Mouse (Mus musculus) liver, embryonic 15.5 days (tissue): Measurements from ENCODE around the gene H2-T24. TPM values are rescaled to one million over a fixed set of nuclear protein-coding genes. Genes with fewer than 3 reads are reported as not detected.
"Not testable (repeated sequence)": the region's sequence is repeated elsewhere in the genome, so short reads cannot be mapped to it uniquely, and the experiment has no call there.

Experiments used
- ATAC-seq: fragments of 200-750 bp; cut with Nextera tagmentation; 2 replicates; pipeline ENCODE4 v1.8.0; 2017; ENCODE audit warnings: moderate number of reproducible peaks, mild to moderate bottlenecking, moderate library complexity; ENCODE audit not compliant: insufficient read depth
- H3K27ac ChIP-seq: fragments of 300-500 bp; sonication (generic); replicated peaks from 2 replicates; pipeline ENCODE4 v1.5.1; 2015; ENCODE audit warnings: mild to moderate bottlenecking, inconsistent platforms
- H3K27me3 ChIP-seq: fragments of 300-500 bp; sonication (generic); 2 replicates; pipeline ENCODE4 v1.6.1; 2015; ENCODE audit warnings: mild to moderate bottlenecking, inconsistent platforms
- H3K36me3 ChIP-seq: fragments of 300-500 bp; sonication (generic); replicated peaks from 2 replicates; pipeline ENCODE4 v1.6.1; 2015; ENCODE audit warnings: moderate library complexity, mild to moderate bottlenecking, inconsistent platforms
- H3K4me1 ChIP-seq: fragments of 300-500 bp; sonication (generic); replicated peaks from 2 replicates; pipeline ENCODE4 v1.6.1; 2015; ENCODE audit warnings: inconsistent platforms
- H3K4me2 ChIP-seq: fragments of 300-500 bp; sonication (generic); 2 replicates; pipeline ENCODE4 v1.6.1; 2015; ENCODE audit warnings: moderate library complexity, mild to moderate bottlenecking, inconsistent platforms
- H3K4me3 ChIP-seq: fragments of 300-500 bp; sonication (generic); replicated peaks from 2 replicates; pipeline ENCODE4 v1.5.1; 2015; ENCODE audit warnings: mild to moderate bottlenecking, inconsistent platforms
- H3K9ac ChIP-seq: fragments of 300-500 bp; sonication (generic); 2 replicates; pipeline ENCODE4 v1.6.1; 2015; ENCODE audit warnings: moderate library complexity, mild to moderate bottlenecking, inconsistent platforms
- H3K9me3 ChIP-seq: fragments of 300-500 bp; sonication (generic); replicated peaks from 2 replicates; pipeline ENCODE4 v1.6.1; 2016; ENCODE audit warnings: inconsistent platforms
- WGBS: fragments of 180-500 bp; shearing (Covaris S2); methylation state at CpG from one replicate; pipeline ENCODE4 v1.1.7; 2015; ENCODE audit warnings: mixed read lengths; ENCODE audit not compliant: insufficient replicate concordance; 5-methylcytosine and 5-hydroxymethylcytosine counted together
- polyA plus RNA-seq: library from polyadenylated mRNA; unstranded; fragments of >200 nt; fragmentation: Nextera tagmentation; extraction: Ambion mirVana; gene quantifications from 2 replicates; pipeline ENCODE4 v1.2.1, GENCODE M21; 2015

H2-T24 gene
- 8.2 and 9.2 TPM in 2 replicates for polyA plus RNA-seq

GRCm38 (mm10) chr17:36020191-36021073, at the start of gene H2-T24:
Gene H2-T24, minus strand, starts transcription at chr17:36020560.
- WGBS, result 8% methylated on average over 15 of the region's 15 CpGs
- H3K36me3 ChIP-seq, result peaks cover 23% of the 10 kb centered on the region
- peaks cover 88% of the 10 kb centered on the region for H3K4me1 ChIP-seq
- ATAC-seq, result peak; percentile 87
- peak within 1 kb of the TSS; percentile 94 for H3K27ac ChIP-seq
- peak within 1 kb of the TSS; percentile 61 for H3K9ac ChIP-seq
- no peaks in the 10 kb centered on the region for H3K27me3 ChIP-seq
- H3K4me2 ChIP-seq, result peak within 1 kb of the TSS; percentile 74
- H3K4me3 ChIP-seq, result peak within 1 kb of the TSS; percentile 62
- no peaks in the 10 kb centered on the region for H3K9me3 ChIP-seq

GRCm38 (mm10) chr17:36060829-36061228, 40.5 kb upstream of the H2-T24 start:
- ATAC-seq, result no peak; the same call in 1 of the 2 replicates
- no peaks in the 10 kb centered on the region for H3K36me3 ChIP-seq
- H3K27me3 ChIP-seq, result no peaks in the 10 kb centered on the region
- no peak overlapping the region for H3K9ac ChIP-seq
- no peak overlapping the region for H3K4me2 ChIP-seq
- H3K4me3 ChIP-seq, result no peak overlapping the region
- WGBS, result 18% methylated on average over 2 of the region's 2 CpGs
- H3K9me3 ChIP-seq, result no peaks in the 10 kb centered on the region
- H3K4me1 ChIP-seq, result no peaks in the 10 kb centered on the region
- H3K27ac ChIP-seq, result no peak overlapping the region

- H3K4me2 ChIP-seq, H3K4me3 ChIP-seq, H3K27me3 ChIP-seq, H3K4me1 ChIP-seq, H3K9me3 ChIP-seq, H3K9ac ChIP-seq, H3K27ac ChIP-seq, H3K36me3 ChIP-seq, ATAC-seq: not testable (repeated sequence)
- 37% methylated on average over 1 of the region's 1 CpGs for WGBS
These were observed 38.0 kb upstream of the H2-T24 start, which contains the start of gene Gm11127 for GRCm38 (mm10) chr17:36058362-36058761. Gene Gm11127, minus strand, starts transcription at chr17:36058371.

- WGBS, result 81% methylated on average over 25 of the region's 25 CpGs
- H3K4me1 ChIP-seq, H3K4me2 ChIP-seq, H3K36me3 ChIP-seq, H3K9ac ChIP-seq, H3K27me3 ChIP-seq, H3K27ac ChIP-seq, H3K9me3 ChIP-seq, H3K4me3 ChIP-seq, ATAC-seq: not testable (repeated sequence)
These were observed 37.6 kb upstream of the H2-T24 start for GRCm38 (mm10) chr17:36057927-36058326.

GRCm38 (mm10) chr17:36043286-36043685, 22.9 kb upstream of the H2-T24 start:
- H3K9me3 ChIP-seq, result no peaks in the 10 kb centered on the region
- 68% methylated on average over 3 of the region's 3 CpGs for WGBS
- peak overlapping the region; percentile 62 for H3K4me3 ChIP-seq
- H3K36me3 ChIP-seq, result no peaks in the 10 kb centered on the region
- H3K9ac ChIP-seq, result peak overlapping the region; percentile 53
- H3K27me3 ChIP-seq, result no peaks in the 10 kb centered on the region
- peaks cover 10% of the 10 kb centered on the region for H3K4me1 ChIP-seq
- H3K4me2 ChIP-seq, result peak overlapping the region; percentile 85
- no peak overlapping the region for H3K27ac ChIP-seq
- ATAC-seq, result no peak

- Histone ChIP-seq H3K4me3 (peak within 1 kb of the TSS; percentile 62), H3K9ac (peak within 1 kb of the TSS; percentile 53), H3K27ac (peak within 1 kb of the TSS; percentile 68; the same call in 1 of the 2 replicates), H3K4me2 (peak within 1 kb of the TSS; percentile 85)
- WGBS, result under 1% methylated on average over 12 of the region's 12 CpGs
- H3K36me3 ChIP-seq, H3K27me3 ChIP-seq, H3K4me1 ChIP-seq, H3K9me3 ChIP-seq: not testable (repeated sequence)
- peak; percentile 89 for ATAC-seq
These were observed 22.3 kb upstream of the H2-T24 start, which contains the start of the genes H2-T22 and Gm6034 for GRCm38 (mm10) chr17:36042610-36043169. Gene H2-T22, minus strand, starts transcription at chr17:36042747. Gene Gm6034, plus strand, starts transcription at chr17:36042961.

GRCm38 (mm10) chr17:36042055-36042454, 21.7 kb upstream of the H2-T24 start:
- H3K36me3 ChIP-seq, H3K9me3 ChIP-seq, H3K4me1 ChIP-seq, H3K27ac ChIP-seq, H3K27me3 ChIP-seq: not testable (repeated sequence)
- Histone ChIP-seq H3K9ac (peak overlapping the region; percentile 53), H3K4me3 (peak overlapping the region; percentile 62), H3K4me2 (peak overlapping the region; percentile 85)
- WGBS, result 2% methylated on average over 19 of the region's 19 CpGs
- peak; percentile 36 for ATAC-seq

- H3K4me1 ChIP-seq, H3K27me3 ChIP-seq, H3K4me3 ChIP-seq, H3K27ac ChIP-seq, H3K4me2 ChIP-seq, H3K9ac ChIP-seq, H3K9me3 ChIP-seq, H3K36me3 ChIP-seq, ATAC-seq: not testable (repeated sequence)
- WGBS, result 54% methylated on average over 2 of the region's 2 CpGs
These were observed 20.2 kb upstream of the H2-T24 start for GRCm38 (mm10) chr17:36040604-36041003.

- H3K4me2 ChIP-seq, H3K27me3 ChIP-seq, ATAC-seq, H3K9me3 ChIP-seq, H3K9ac ChIP-seq, H3K27ac ChIP-seq, H3K4me3 ChIP-seq, H3K36me3 ChIP-seq: not testable (repeated sequence)
- H3K4me1 ChIP-seq, result peaks cover 14% of the 10 kb centered on the region
- WGBS, result 72% methylated on average over 13 of the region's 13 CpGs
These were observed 15.8 kb upstream of the H2-T24 start for GRCm38 (mm10) chr17:36036126-36036525.

- H3K36me3 ChIP-seq, H3K4me2 ChIP-seq, H3K9ac ChIP-seq, H3K9me3 ChIP-seq, H3K4me3 ChIP-seq, H3K27me3 ChIP-seq: not testable (repeated sequence)
- 28% methylated on average over 3 of the region's 3 CpGs for WGBS
- Histone ChIP-seq H3K27ac (0 out of 2 replicates have a peak overlapping the region, but pooled peaks have one; percentile 19), H3K4me1 (peaks cover 23% of the 10 kb centered on the region)
- ATAC-seq, result peak; percentile 66
These were observed 14.8 kb upstream of the H2-T24 start for GRCm38 (mm10) chr17:36035010-36035638.

GRCm38 (mm10) chr17:36034524-36034923, 14.2 kb upstream of the H2-T24 start:
- H3K27me3 ChIP-seq, H3K36me3 ChIP-seq, H3K4me3 ChIP-seq, H3K9me3 ChIP-seq, H3K4me2 ChIP-seq, H3K9ac ChIP-seq: not testable (repeated sequence)
- Histone ChIP-seq H3K27ac (peak overlapping the region; percentile 19; the same call in 1 of the 2 replicates), H3K4me1 (peaks cover 27% of the 10 kb centered on the region)
- peak; percentile 45 for ATAC-seq
- 65% methylated on average over 3 of the region's 3 CpGs for WGBS
